Mouse (Mus musculus) heart, embryonic 11.5 days (tissue): Measurements from ENCODE around the gene Gm7073. TPM values are rescaled to one million over a fixed set of nuclear protein-coding genes. Genes with fewer than 3 reads are reported as not detected.

Source experiments
- ATAC-seq: fragments of 200-750 bp; cut with Nextera tagmentation; replicated peaks from 2 replicates; pipeline ENCODE4 v1.8.0; 2017; ENCODE audit warnings: moderate library complexity; ENCODE audit not compliant: insufficient number of reproducible peaks, low FRiP score, low TSS enrichment
- H3K27ac ChIP-seq: fragments of 300-500 bp; sonication (generic); 2 replicates; pipeline ENCODE4 v1.5.1; 2014; ENCODE audit warnings: mild to moderate bottlenecking, low read depth, low read length
- H3K27me3 ChIP-seq: fragments of 300-500 bp; sonication (generic); 2 replicates; pipeline ENCODE4 v1.6.1; 2014; ENCODE audit warnings: mild to moderate bottlenecking, low read length, mixed read lengths; ENCODE audit not compliant: control insufficient read depth, insufficient read depth
- H3K36me3 ChIP-seq: fragments of 300-500 bp; sonication (generic); 2 replicates; pipeline ENCODE4 v1.6.1; 2014; ENCODE audit warnings: mild to moderate bottlenecking, low read length, moderate library complexity, mixed read lengths; ENCODE audit not compliant: control insufficient read depth, insufficient read depth
- H3K4me1 ChIP-seq: fragments of 300-500 bp; sonication (generic); 2 replicates; pipeline ENCODE4 v1.6.1; 2014; ENCODE audit warnings: low read length; ENCODE audit not compliant: control insufficient read depth, insufficient read depth
- H3K4me2 ChIP-seq: fragments of 300-500 bp; sonication (generic); 2 replicates; pipeline ENCODE4 v1.6.1; 2014; ENCODE audit warnings: mild to moderate bottlenecking, moderate library complexity
- H3K4me3 ChIP-seq: fragments of 300-500 bp; sonication (generic); 2 replicates; pipeline ENCODE4 v1.5.1; 2014; ENCODE audit warnings: low read depth, low read length
- H3K9ac ChIP-seq: fragments of 300-500 bp; sonication (generic); 2 replicates; pipeline ENCODE4 v1.6.1; 2014; ENCODE audit warnings: mild to moderate bottlenecking, low read depth, low read length, moderate library complexity
- H3K9me3 ChIP-seq: fragments of 300-500 bp; sonication (generic); replicated peaks from 2 replicates; pipeline ENCODE4 v1.6.1; 2016; ENCODE audit warnings: low read length; ENCODE audit not compliant: control insufficient read depth
- WGBS: fragments of 180-500 bp; shearing (Covaris S2); extraction: QIAGEN DNeasy Blood & Tissue Kit; methylation state at CpG from one replicate; pipeline ENCODE4 v1.1.7; 2014; ENCODE audit not compliant: insufficient replicate concordance; 5-methylcytosine and 5-hydroxymethylcytosine counted together
- polyA plus RNA-seq: library from polyadenylated mRNA; unstranded; fragments of >200 nt; fragmentation: Nextera tagmentation; extraction: Ambion mirVana; gene quantifications from 2 replicates; pipeline ENCODE4 v1.2.1, GENCODE M21; 2014

Gm7073 gene
- polyA plus RNA-seq, result not detected in 2 replicates

GRCm38 (mm10) chrX:60539149-60539548 is at the start of gene Gm7073:
Gm7073 (minus strand) TSS chrX:60539249.
- Histone ChIP-seq H3K36me3 (no peaks in the 10 kb centered on the region), H3K4me3 (no peak within 1 kb of the TSS), H3K9ac (no peak within 1 kb of the TSS), H3K4me2 (no peak within 1 kb of the TSS), H3K9me3 (no peaks in the 10 kb centered on the region), H3K27me3 (0 out of 2 replicates have a peak, but pooled peaks cover 2% of the 10 kb centered on the region), H3K4me1 (no peaks in the 10 kb centered on the region), H3K27ac (no peak within 1 kb of the TSS)
- no peak for ATAC-seq

- 21% methylated on average over 1 of the region's 1 CpGs for WGBS
Measured at GRCm38 (mm10) chrX:60570539-60570938, 31.5 kb upstream of the Gm7073 start.

GRCm38 (mm10) chrX:60569047-60569446 is 30.0 kb upstream of the Gm7073 start:
- no peak overlapping the region for H3K9ac ChIP-seq
- no peaks in the 10 kb centered on the region for H3K9me3 ChIP-seq
- H3K4me2 ChIP-seq, result no peak overlapping the region
- no peaks in the 10 kb centered on the region for H3K27me3 ChIP-seq
- no peak overlapping the region for H3K4me3 ChIP-seq
- no peaks in the 10 kb centered on the region for H3K4me1 ChIP-seq
- ATAC-seq, result no peak
- no peaks in the 10 kb centered on the region for H3K36me3 ChIP-seq
- H3K27ac ChIP-seq, result no peak overlapping the region

More at GRCm38 (mm10) chrX:60570539-60570938, 31.5 kb upstream of the Gm7073 start:
- Histone ChIP-seq H3K9me3 (no peaks in the 10 kb centered on the region), H3K36me3 (no peaks in the 10 kb centered on the region), H3K27me3 (no peaks in the 10 kb centered on the region), H3K9ac (no peak overlapping the region), H3K4me2 (no peak overlapping the region), H3K27ac (no peak overlapping the region), H3K4me1 (no peaks in the 10 kb centered on the region), H3K4me3 (no peak overlapping the region)
- ATAC-seq, result no peak

- no peak overlapping the region for H3K9ac ChIP-seq
- H3K4me3 ChIP-seq, result no peak overlapping the region
- H3K36me3 ChIP-seq, result no peaks in the 10 kb centered on the region
- H3K27me3 ChIP-seq, result no peaks in the 10 kb centered on the region
- H3K4me2 ChIP-seq, result no peak overlapping the region
- no peak overlapping the region for H3K27ac ChIP-seq
- no peaks in the 10 kb centered on the region for H3K9me3 ChIP-seq
- 65% methylated on average over 4 of the region's 4 CpGs for WGBS
- H3K4me1 ChIP-seq, result no peaks in the 10 kb centered on the region
- ATAC-seq, result no peak
Measured at GRCm38 (mm10) chrX:60555242-60555641, 16.2 kb upstream of the Gm7073 start.

GRCm38 (mm10) chrX:60547444-60548304 is 8.6 kb upstream of the Gm7073 start:
- Histone ChIP-seq H3K4me2 (peak overlapping the region; percentile 67), H3K27me3 (peaks cover 12% of the 10 kb centered on the region), H3K27ac (no peak overlapping the region), H3K36me3 (no peaks in the 10 kb centered on the region), H3K4me3 (peak overlapping the region; percentile 56), H3K4me1 (no peaks in the 10 kb centered on the region), H3K9me3 (no peaks in the 10 kb centered on the region), H3K9ac (peak overlapping the region; percentile 61; the same call in 1 of the 2 replicates)
- peak; percentile 74 for ATAC-seq
- 14% methylated on average over 54 of the region's 113 CpGs for WGBS

GRCm38 (mm10) chrX:60547098-60547443 is 8.0 kb upstream of the Gm7073 start:
- Histone ChIP-seq H3K4me1 (no peaks in the 10 kb centered on the region), H3K9ac (peak overlapping the region; percentile 61; the same call in 1 of the 2 replicates), H3K27me3 (peaks cover 12% of the 10 kb centered on the region), H3K27ac (no peak overlapping the region), H3K4me3 (peak overlapping the region; percentile 56), H3K9me3 (no peaks in the 10 kb centered on the region), H3K4me2 (peak overlapping the region; percentile 67), H3K36me3 (no peaks in the 10 kb centered on the region)
- no peak for ATAC-seq
- WGBS, result 8% methylated on average over 16 of the region's 16 CpGs

GRCm38 (mm10) chrX:60545906-60546305 is 6.9 kb upstream of the Gm7073 start:
- no peaks in the 10 kb centered on the region for H3K9me3 ChIP-seq
- 41% methylated on average over 3 of the region's 3 CpGs for WGBS
- no peak overlapping the region for H3K4me2 ChIP-seq
- no peak overlapping the region for H3K9ac ChIP-seq
- no peaks in the 10 kb centered on the region for H3K36me3 ChIP-seq
- H3K27me3 ChIP-seq, result peaks cover 12% of the 10 kb centered on the region
- H3K4me3 ChIP-seq, result no peak overlapping the region
- H3K4me1 ChIP-seq, result no peaks in the 10 kb centered on the region
- H3K27ac ChIP-seq, result no peak overlapping the region
- no peak for ATAC-seq

GRCm38 (mm10) chrX:60545444-60545843 is 6.4 kb upstream of the Gm7073 start:
- no peaks in the 10 kb centered on the region for H3K9me3 ChIP-seq
- ATAC-seq, result no peak
- H3K27me3 ChIP-seq, result peaks cover 12% of the 10 kb centered on the region
- no peak overlapping the region for H3K27ac ChIP-seq
- H3K36me3 ChIP-seq, result no peaks in the 10 kb centered on the region
- H3K4me2 ChIP-seq, result no peak overlapping the region
- WGBS, result 30% methylated on average over 1 of the region's 1 CpGs
- no peak overlapping the region for H3K4me3 ChIP-seq
- H3K9ac ChIP-seq, result no peak overlapping the region
- no peaks in the 10 kb centered on the region for H3K4me1 ChIP-seq

GRCm38 (mm10) chrX:60544098-60544497 is 5.0 kb upstream of the Gm7073 start:
- no peaks in the 10 kb centered on the region for H3K36me3 ChIP-seq
- H3K4me3 ChIP-seq, result no peak overlapping the region
- H3K27me3 ChIP-seq, result peaks cover 12% of the 10 kb centered on the region
- no peaks in the 10 kb centered on the region for H3K4me1 ChIP-seq
- H3K9ac ChIP-seq, result no peak overlapping the region
- no peaks in the 10 kb centered on the region for H3K9me3 ChIP-seq
- no peak overlapping the region for H3K27ac ChIP-seq
- WGBS, result 51% methylated on average over 4 of the region's 4 CpGs
- H3K4me2 ChIP-seq, result no peak overlapping the region
- ATAC-seq, result no peak
